Mouse (Mus musculus) heart, embryonic 15.5 days (tissue): ENCODE data around the gene Gria4. TPM values are rescaled to one million over a fixed set of nuclear protein-coding genes. Genes with fewer than 3 reads are reported as not detected.

Source experiments
- ATAC-seq: fragments of 200-750 bp; cut with Nextera tagmentation; replicated peaks from 2 replicates; pipeline ENCODE4 v1.8.0; 2017; ENCODE audit warnings: low read depth, moderate TSS enrichment; ENCODE audit not compliant: insufficient number of reproducible peaks, insufficient read depth, low FRiP score
- H3K27ac ChIP-seq: fragments of 300-500 bp; sonication (generic); 2 replicates; pipeline ENCODE4 v1.5.1; 2015; ENCODE audit warnings: mild to moderate bottlenecking, inconsistent platforms
- H3K27me3 ChIP-seq: fragments of 300-500 bp; sonication (generic); 2 replicates; pipeline ENCODE4 v1.6.1; 2015; ENCODE audit warnings: inconsistent platforms
- H3K36me3 ChIP-seq: fragments of 300-500 bp; sonication (generic); 2 replicates; pipeline ENCODE4 v1.6.1; 2015; ENCODE audit warnings: mild to moderate bottlenecking, inconsistent platforms
- H3K4me1 ChIP-seq: fragments of 300-500 bp; sonication (generic); replicated peaks from 2 replicates; pipeline ENCODE4 v1.6.1; 2015; ENCODE audit warnings: inconsistent platforms
- H3K4me2 ChIP-seq: fragments of 300-500 bp; sonication (generic); 2 replicates; pipeline ENCODE4 v1.6.1; 2015; ENCODE audit warnings: inconsistent platforms, mild to moderate bottlenecking, moderate library complexity
- H3K4me3 ChIP-seq: fragments of 300-500 bp; sonication (generic); 2 replicates; pipeline ENCODE4 v1.5.1; 2015; ENCODE audit warnings: mild to moderate bottlenecking, inconsistent platforms
- H3K9ac ChIP-seq: fragments of 300-500 bp; sonication (generic); 2 replicates; pipeline ENCODE4 v1.6.1; 2015; ENCODE audit warnings: mild to moderate bottlenecking, inconsistent platforms
- H3K9me3 ChIP-seq: fragments of 300-500 bp; sonication (generic); replicated peaks from 2 replicates; pipeline ENCODE4 v1.6.1; 2016; ENCODE audit warnings: inconsistent platforms
- WGBS: fragments of 180-500 bp; shearing (Covaris S2); methylation state at CpG from one replicate; pipeline ENCODE4 v1.1.7; 2015; ENCODE audit warnings: mixed read lengths; 5-methylcytosine and 5-hydroxymethylcytosine counted together
- polyA plus RNA-seq: library from polyadenylated mRNA; unstranded; fragments of >200 nt; fragmentation: Nextera tagmentation; extraction: Ambion mirVana; gene quantifications from 2 replicates; pipeline ENCODE4 v1.2.1, GENCODE M21; 2015

Gria4 gene
- polyA plus RNA-seq, 1 experiment from 2014 or later, result 0.33 TPM

- Histone ChIP-seq H3K4me1 (no peaks in the 10 kb centered on the region), H3K4me3 (no peak overlapping the region), H3K36me3 (no peaks in the 10 kb centered on the region), H3K4me2 (no peak overlapping the region), H3K9me3 (no peaks in the 10 kb centered on the region), H3K9ac (no peak overlapping the region), H3K27ac (no peak overlapping the region), H3K27me3 (no peaks in the 10 kb centered on the region)
- whole genome bisulfite sequencing, result 65% methylated on average over 4 of the region's 4 CpGs
- no peak for ATAC-seq
Observed at GRCm38 (mm10) chr9:4555415-4555959, 240.5 kb downstream of the Gria4 start.

DNA sequence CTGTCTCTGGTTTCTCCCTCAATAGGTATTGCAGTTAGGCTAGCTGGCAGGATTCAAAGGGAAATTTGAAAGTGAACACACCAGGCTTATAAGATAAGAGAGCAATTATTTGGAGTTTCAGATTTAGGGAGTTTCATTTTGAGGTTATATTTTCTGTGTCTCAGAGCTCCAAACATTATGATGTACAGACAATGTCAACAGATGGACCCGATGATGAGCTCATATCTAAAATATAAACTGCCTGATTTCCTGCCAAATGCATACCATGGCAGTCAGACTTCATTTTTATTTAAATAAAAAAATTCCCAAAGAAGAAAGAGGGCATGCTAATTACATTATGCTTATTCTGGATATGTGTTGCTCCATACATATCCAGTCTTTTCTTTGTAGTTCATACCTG lies 256.8 kb downstream of the Gria4 start:
- H3K27me3 ChIP-seq, result no peaks in the 10 kb centered on the region
- no peak overlapping the region for H3K27ac ChIP-seq
- no peak overlapping the region for H3K4me3 ChIP-seq
- 53% methylated on average over 1 of the region's 1 CpGs for WGBS
- no peaks in the 10 kb centered on the region for H3K4me1 ChIP-seq
- ATAC-seq, result no peak
- no peak overlapping the region for H3K9ac ChIP-seq
- no peaks in the 10 kb centered on the region for H3K9me3 ChIP-seq
- no peak overlapping the region for H3K4me2 ChIP-seq
- H3K36me3 ChIP-seq, result no peaks in the 10 kb centered on the region

DNA sequence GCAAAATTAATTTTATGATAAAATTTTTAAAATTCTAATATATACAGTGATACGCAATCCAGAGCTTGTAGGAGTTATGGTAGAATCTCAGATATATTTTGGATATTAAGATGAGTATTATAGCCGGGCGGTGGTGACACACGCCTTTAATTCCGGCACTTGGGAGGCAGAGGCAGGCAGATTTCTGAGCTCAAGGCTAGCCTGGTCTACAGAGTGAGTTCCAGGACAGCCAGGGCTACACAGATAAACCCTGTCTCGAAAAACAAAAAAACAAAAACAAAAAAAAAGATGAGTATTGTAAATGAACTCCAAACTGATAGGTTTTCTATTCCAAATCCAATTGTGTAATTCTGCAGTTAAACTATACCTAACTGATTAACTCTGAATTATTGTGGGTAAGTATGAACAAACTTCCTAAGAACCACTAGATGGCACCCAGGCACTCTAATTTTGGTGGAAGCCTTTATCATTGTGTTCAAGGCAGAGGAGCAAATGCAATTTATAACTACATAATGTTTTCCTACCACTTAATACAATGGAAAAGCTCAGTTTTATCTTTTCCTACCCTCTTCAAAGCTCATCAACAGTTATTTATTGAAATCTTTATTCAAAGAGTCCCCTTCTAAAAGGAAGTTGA lies 259.4 kb downstream of the Gria4 start:
- no peaks in the 10 kb centered on the region for H3K36me3 ChIP-seq
- H3K9me3 ChIP-seq, result no peaks in the 10 kb centered on the region
- H3K9ac ChIP-seq, result no peak overlapping the region
- ATAC-seq, result no peak
- no peaks in the 10 kb centered on the region for H3K27me3 ChIP-seq
- no peak overlapping the region for H3K27ac ChIP-seq
- 83% methylated on average over 6 of the region's 6 CpGs for WGBS
- no peak overlapping the region for H3K4me3 ChIP-seq
- no peaks in the 10 kb centered on the region for H3K4me1 ChIP-seq
- no peak overlapping the region for H3K4me2 ChIP-seq

DNA sequence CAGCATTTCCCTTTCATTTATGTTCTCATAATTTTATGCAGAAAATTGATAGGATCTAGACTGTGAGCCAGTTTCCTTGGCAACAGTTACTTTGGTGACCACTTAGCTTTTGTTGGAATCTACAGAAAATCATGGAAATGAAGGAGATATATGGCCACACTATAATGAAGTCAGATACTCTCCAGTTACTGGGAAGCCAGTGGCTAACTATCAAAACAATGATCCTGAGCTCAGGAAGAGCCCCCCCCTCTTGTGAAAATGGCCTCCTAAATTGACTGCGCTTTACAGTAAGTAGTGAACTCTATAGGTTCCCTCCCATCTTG lies 281.5 kb downstream of the Gria4 start:
- Histone ChIP-seq H3K36me3 (no peaks in the 10 kb centered on the region), H3K9me3 (no peaks in the 10 kb centered on the region), H3K4me3 (no peak overlapping the region), H3K9ac (no peak overlapping the region), H3K4me1 (no peaks in the 10 kb centered on the region), H3K27ac (no peak overlapping the region), H3K27me3 (no peaks in the 10 kb centered on the region), H3K4me2 (no peak overlapping the region)
- 83% methylated on average over 1 of the region's 1 CpGs for WGBS
- no peak for ATAC-seq

GRCm38 (mm10) chr9:4513796-4514562 lies 282.1 kb downstream of the Gria4 start:
- no peaks in the 10 kb centered on the region for H3K9me3 ChIP-seq
- no peak overlapping the region for H3K4me3 ChIP-seq
- no peak overlapping the region for H3K27ac ChIP-seq
- no peak overlapping the region for H3K4me2 ChIP-seq
- ATAC-seq, result no peak
- no peaks in the 10 kb centered on the region for H3K27me3 ChIP-seq
- H3K9ac ChIP-seq, result no peak overlapping the region
- H3K36me3 ChIP-seq, result no peaks in the 10 kb centered on the region
- no peaks in the 10 kb centered on the region for H3K4me1 ChIP-seq

GRCm38 (mm10) chr9:4506086-4506485 lies 289.9 kb downstream of the Gria4 start:
- H3K4me1 ChIP-seq, result no peaks in the 10 kb centered on the region
- WGBS, result 87% methylated on average over 3 of the region's 3 CpGs
- H3K4me2 ChIP-seq, result no peak overlapping the region
- no peaks in the 10 kb centered on the region for H3K9me3 ChIP-seq
- no peak overlapping the region for H3K4me3 ChIP-seq
- ATAC-seq, result no peak
- H3K27me3 ChIP-seq, result no peaks in the 10 kb centered on the region
- H3K9ac ChIP-seq, result no peak overlapping the region
- H3K27ac ChIP-seq, result no peak overlapping the region
- no peaks in the 10 kb centered on the region for H3K36me3 ChIP-seq

DNA sequence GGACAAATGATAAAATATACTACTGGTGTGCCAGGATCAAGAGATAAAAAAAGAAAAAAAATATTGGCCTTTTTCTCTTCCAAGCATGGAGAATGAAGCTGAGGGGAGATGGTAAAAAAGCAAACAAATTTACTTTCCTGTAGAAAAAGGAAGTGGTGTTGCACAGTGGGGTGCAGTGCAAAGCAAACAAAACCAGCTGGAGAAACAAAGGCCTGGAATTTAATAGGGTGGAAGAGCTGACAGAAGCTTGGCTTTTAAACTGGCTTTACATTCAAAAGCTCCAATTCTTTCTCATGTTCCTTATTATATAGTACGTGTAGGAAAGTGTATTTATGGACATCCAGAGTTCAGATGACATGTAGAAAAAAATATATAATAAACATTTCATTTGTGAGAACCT lies 290.9 kb downstream of the Gria4 start:
- Histone ChIP-seq H3K9me3 (no peaks in the 10 kb centered on the region), H3K9ac (no peak overlapping the region), H3K4me1 (no peaks in the 10 kb centered on the region), H3K4me2 (no peak overlapping the region), H3K4me3 (no peak overlapping the region), H3K27me3 (no peaks in the 10 kb centered on the region), H3K27ac (no peak overlapping the region), H3K36me3 (no peaks in the 10 kb centered on the region)
- WGBS, result 41% methylated on average over 1 of the region's 1 CpGs
- ATAC-seq, result no peak

GRCm38 (mm10) chr9:4486428-4486827 lies 309.6 kb downstream of the Gria4 start:
- ATAC-seq, result no peak
- H3K4me3 ChIP-seq, result no peak overlapping the region
- H3K36me3 ChIP-seq, result no peaks in the 10 kb centered on the region
- H3K27ac ChIP-seq, result no peak overlapping the region
- WGBS, result 74% methylated on average over 2 of the region's 2 CpGs
- H3K27me3 ChIP-seq, result no peaks in the 10 kb centered on the region
- no peak overlapping the region for H3K4me2 ChIP-seq
- H3K4me1 ChIP-seq, result no peaks in the 10 kb centered on the region
- no peaks in the 10 kb centered on the region for H3K9me3 ChIP-seq
- no peak overlapping the region for H3K9ac ChIP-seq

DNA sequence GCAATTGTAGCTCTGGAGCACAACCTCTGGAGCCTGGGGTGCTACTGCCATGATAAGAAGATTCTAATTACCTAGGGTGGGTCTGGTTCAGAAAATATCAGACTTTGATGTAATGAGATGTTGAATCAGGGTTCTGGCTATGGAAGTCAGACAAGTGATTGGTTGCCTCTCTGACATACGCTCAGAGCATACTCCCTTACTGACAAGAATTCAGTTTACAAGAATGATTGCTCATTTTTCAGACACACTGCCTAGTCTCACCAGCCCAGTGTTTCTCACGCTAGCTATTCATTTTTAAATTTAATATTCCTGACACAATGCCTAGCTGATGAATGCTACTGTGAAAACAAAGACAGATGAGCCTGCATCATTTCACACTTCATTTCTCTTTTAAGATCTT lies 311.5 kb downstream of the Gria4 start:
- 63% methylated on average over 2 of the region's 2 CpGs for WGBS
- H3K9me3 ChIP-seq, result no peaks in the 10 kb centered on the region
- ATAC-seq, result no peak
- no peaks in the 10 kb centered on the region for H3K27me3 ChIP-seq
- no peak overlapping the region for H3K4me3 ChIP-seq
- H3K27ac ChIP-seq, result no peak overlapping the region
- H3K4me1 ChIP-seq, result no peaks in the 10 kb centered on the region
- no peak overlapping the region for H3K9ac ChIP-seq
- H3K4me2 ChIP-seq, result no peak overlapping the region
- H3K36me3 ChIP-seq, result no peaks in the 10 kb centered on the region

DNA sequence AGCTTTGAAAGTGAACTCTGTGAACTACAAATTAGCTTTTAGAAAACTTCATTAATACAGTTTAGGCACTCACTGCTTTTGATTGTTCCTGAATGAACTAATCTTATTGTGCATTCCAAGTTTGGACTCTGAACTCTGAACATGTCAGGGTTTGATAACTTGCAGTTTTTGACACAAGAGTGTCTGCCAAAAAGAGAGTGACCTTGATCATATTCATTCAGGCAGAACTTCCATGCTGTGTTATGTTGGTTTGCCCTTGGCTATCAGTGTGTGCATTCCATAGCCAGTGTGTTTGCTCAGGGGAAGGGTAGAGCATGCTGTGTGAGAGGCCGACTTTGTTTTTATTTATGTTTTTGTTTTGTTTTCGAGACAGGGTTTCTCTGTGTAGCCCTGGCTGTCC lies 325.2 kb downstream of the Gria4 start:
- H3K9me3 ChIP-seq, result no peaks in the 10 kb centered on the region
- H3K9ac ChIP-seq, result no peak overlapping the region
- WGBS, result 47% methylated on average over 2 of the region's 2 CpGs
- H3K4me2 ChIP-seq, result no peak overlapping the region
- no peaks in the 10 kb centered on the region for H3K4me1 ChIP-seq
- H3K36me3 ChIP-seq, result no peaks in the 10 kb centered on the region
- no peaks in the 10 kb centered on the region for H3K27me3 ChIP-seq
- H3K4me3 ChIP-seq, result no peak overlapping the region
- ATAC-seq, result no peak
- H3K27ac ChIP-seq, result no peak overlapping the region

DNA sequence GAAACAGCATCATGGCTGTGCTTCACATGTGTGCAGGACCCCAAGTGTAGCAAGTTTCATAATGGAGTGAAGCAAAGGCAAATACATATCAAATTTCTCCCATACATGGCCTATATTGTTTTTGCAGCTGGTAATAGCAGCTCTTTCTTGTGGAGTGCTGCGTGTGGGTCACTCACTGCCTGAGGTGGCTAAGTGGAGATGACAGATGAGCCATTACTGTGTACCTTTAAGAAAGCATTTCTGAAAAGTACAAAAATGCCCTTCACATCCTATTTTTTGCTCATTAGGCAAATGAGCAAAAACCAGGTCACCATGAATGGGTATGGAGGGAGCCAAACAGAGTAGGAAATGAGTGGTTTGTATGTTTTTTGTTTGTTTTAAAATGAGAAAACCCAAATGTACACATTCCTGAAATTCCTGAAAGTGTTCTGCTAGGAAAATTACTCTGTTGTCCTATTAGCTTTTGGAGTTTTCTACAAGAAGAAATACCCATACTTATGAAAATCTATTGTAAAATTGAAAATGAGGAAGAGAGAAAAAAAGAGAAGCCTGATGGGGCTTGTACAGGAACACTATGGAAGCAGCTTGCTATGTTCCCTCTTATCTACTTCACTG lies 336.5 kb downstream of the Gria4 start:
- no peaks in the 10 kb centered on the region for H3K27me3 ChIP-seq
- WGBS, result 39% methylated on average over 1 of the region's 1 CpGs
- H3K36me3 ChIP-seq, result no peaks in the 10 kb centered on the region
- no peak for ATAC-seq
- no peak overlapping the region for H3K4me2 ChIP-seq
- no peaks in the 10 kb centered on the region for H3K4me1 ChIP-seq
- no peak overlapping the region for H3K27ac ChIP-seq
- no peaks in the 10 kb centered on the region for H3K9me3 ChIP-seq
- no peak overlapping the region for H3K4me3 ChIP-seq
- H3K9ac ChIP-seq, result no peak overlapping the region

- no peaks in the 10 kb centered on the region for H3K9me3 ChIP-seq
- WGBS, result 73% methylated on average over 1 of the region's 1 CpGs
- no peak for ATAC-seq
- H3K9ac ChIP-seq, result no peak overlapping the region
- no peaks in the 10 kb centered on the region for H3K36me3 ChIP-seq
- H3K27ac ChIP-seq, result no peak overlapping the region
- H3K4me3 ChIP-seq, result no peak overlapping the region
- no peaks in the 10 kb centered on the region for H3K4me1 ChIP-seq
- no peak overlapping the region for H3K4me2 ChIP-seq
- H3K27me3 ChIP-seq, result no peaks in the 10 kb centered on the region
Observed at GRCm38 (mm10) chr9:4458193-4458592, 337.8 kb downstream of the Gria4 start.
